12 mouse cellular contexts compared by ENCODE assay signal in the genomic region with DNA sequence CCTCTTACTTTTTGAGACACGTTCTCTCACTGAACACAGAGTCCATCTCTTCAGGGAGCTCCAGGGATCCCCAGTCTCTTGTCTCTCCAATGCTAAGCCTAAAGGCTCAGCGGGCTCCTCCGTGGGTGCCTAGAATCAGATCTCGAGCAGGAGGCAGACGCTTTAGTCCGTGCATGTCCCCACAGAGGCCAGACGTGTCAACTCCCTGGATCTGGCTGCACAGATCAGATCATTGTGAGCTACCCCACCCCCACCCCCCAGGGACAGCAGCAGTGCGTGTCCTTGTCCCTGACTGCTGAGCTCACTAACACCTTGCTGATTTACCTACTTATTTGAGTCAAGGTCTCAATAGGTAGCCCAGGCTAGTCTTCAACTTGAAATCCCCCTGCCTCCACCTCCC. TPM values are rescaled to one million over a fixed set of nuclear protein-coding genes. Genes with fewer than 3 reads are reported as not detected.
A peak's percentile ranks its signal among the peaks of the same experiment; 100 is the strongest.
DNase-seq lines count a peak whose midpoint lies in the region; ATAC-seq and TF ChIP-seq lines count a peak whose summit lies in the region.
"Had no signal": no experiment of that assay in that cellular context is flagged by ENCODE, and none has a peak within 500 bp of the region (broad histone marks: within the 10 kb centered on the region; RNA-seq: fewer than 3 reads in every experiment).

No protein-coding gene starts in this region.

- ATAC-seq in lung, embryonic 15.5 days (ENCODE audit: borderline replicate concordance, extremely low read depth, low FRiP score, low TSS enrichment): no peak
- no peak for ATAC-seq in intestine, embryonic 15.5 days
- peak; percentile 12 for ATAC-seq in megakaryocyte progenitor cell, adult 5-6 weeks (replicated peaks; ENCODE audit: poor library complexity)
- ATAC-seq in forebrain, embryonic 15.5 days (replicated peaks): no peak

- H3K4me3 ChIP-seq in heart, adult 2 months: no peak overlapping the region
- no peak overlapping the region for H3K4me3 ChIP-seq in lung, embryonic 15.5 days
- no peak overlapping the region for H3K4me3 ChIP-seq in lung, adult 2 months (replicated peaks; ENCODE audit: extremely low read depth, low read depth, low read length)
- H3K4me3 ChIP-seq in intestine, embryonic 15.5 days (replicated peaks): no peak overlapping the region
- H3K4me3 ChIP-seq in forebrain, embryonic 15.5 days: no peak overlapping the region

- 34% methylated on average over 8 of the region's 8 CpGs for WGBS in heart, adult 2 months
- WGBS in lung, embryonic 15.5 days: 41% methylated on average over 8 of the region's 8 CpGs
- WGBS in lung, adult 2 months: 49% methylated on average over 8 of the region's 8 CpGs
- WGBS in intestine, embryonic 15.5 days: 39% methylated on average over 8 of the region's 8 CpGs
- 58% methylated on average over 8 of the region's 8 CpGs for WGBS in forebrain, embryonic 15.5 days

- H3K27ac ChIP-seq in heart, adult 2 months: no peak overlapping the region; the same call in 1 of the 2 replicates
- peak overlapping the region; percentile 71 for H3K27ac ChIP-seq in lung, embryonic 15.5 days
- no peak overlapping the region for H3K27ac ChIP-seq in intestine, embryonic 15.5 days
- H3K27ac ChIP-seq in forebrain, embryonic 15.5 days (replicated peaks): no peak overlapping the region

- TF ChIP-seq EP300 in heart, adult 2 months (IDR thresholded peaks at IDR 0.05; ENCODE audit: insufficient read depth, low read depth, low read length): no peak

- intact Hi-C loops in heart, adult 2 months (cut with DNase I): loop anchor here (1.0 to 5.0 kb wide), 2 partner anchors 30 to 581 kb away; no protein-coding TSS in a partner anchor
- intact Hi-C loops in heart, postnatal 36 days (cut with DNase I): loop anchor here (5.0 kb wide), 1 partner anchor 219 kb away; no protein-coding TSS in a partner anchor

- no peaks in the 10 kb centered on the region for H3K79me2 ChIP-seq in heart, adult 2 months (replicated peaks; ENCODE audit: control insufficient read depth, insufficient read depth, low read length)

- no peak for TF ChIP-seq POLR2A in heart, adult 2 months (IDR thresholded peaks at IDR 0.05; ENCODE audit: insufficient read depth, low read depth, low read length)
- no peak for TF ChIP-seq POLR2A in lung, adult 2 months (IDR thresholded peaks at IDR 0.05; ENCODE audit: borderline replicate concordance, extremely low read depth, low read depth, low read length)

- no peaks in the 10 kb centered on the region for H3K36me3 ChIP-seq in heart, adult 2 months (ENCODE audit: control insufficient read depth, insufficient read depth, low read length)
- no peaks in the 10 kb centered on the region for H3K36me3 ChIP-seq in lung, embryonic 15.5 days
- H3K36me3 ChIP-seq in intestine, embryonic 15.5 days: no peaks in the 10 kb centered on the region
- H3K36me3 ChIP-seq in forebrain, embryonic 15.5 days: no peaks in the 10 kb centered on the region

- DNase-seq in heart, adult 2 months: no peak
- DNase-seq in heart, postnatal 36 days: no peak
- no peak for DNase-seq in lung, adult 2 months
- no peak for DNase-seq in frontal cortex, postnatal 25 days (ENCODE audit: low spot score in 2 of 2)
- DNase-seq: gastrocnemius, postnatal 36 days; kidney, postnatal 14 days; thymus, adult 18-20 months had no signal

- H3K9ac ChIP-seq in heart, adult 2 months (ENCODE audit: low read depth, low read length): peak overlapping the region; percentile 20; the same call in 1 of the 2 replicates
- H3K9ac ChIP-seq in lung, embryonic 15.5 days: no peak overlapping the region
- no peak overlapping the region for H3K9ac ChIP-seq in intestine, embryonic 15.5 days
- H3K9ac ChIP-seq in forebrain, embryonic 15.5 days (replicated peaks): no peak overlapping the region

- no peaks in the 10 kb centered on the region for H3K27me3 ChIP-seq in heart, adult 2 months (ENCODE audit: control insufficient read depth, insufficient read depth, low read length)
- no peaks in the 10 kb centered on the region for H3K27me3 ChIP-seq in lung, embryonic 15.5 days
- no peaks in the 10 kb centered on the region for H3K27me3 ChIP-seq in intestine, embryonic 15.5 days (replicated peaks)
- no peaks in the 10 kb centered on the region for H3K27me3 ChIP-seq in forebrain, embryonic 15.5 days

- no peak for TF ChIP-seq CTCF in heart, adult 2 months (IDR thresholded peaks at IDR 0.05)
- no peak for TF ChIP-seq CTCF in lung, adult 2 months (IDR thresholded peaks at IDR 0.05; ENCODE audit: insufficient read depth, low read length)

- peaks cover 5% of the 10 kb centered on the region for H3K4me1 ChIP-seq in heart, adult 2 months (ENCODE audit: control insufficient read depth, insufficient read depth, low read length)
- H3K4me1 ChIP-seq in lung, embryonic 15.5 days: peaks cover 18% of the 10 kb centered on the region
- H3K4me1 ChIP-seq in lung, adult 2 months (ENCODE audit: control insufficient read depth, insufficient read depth, low read length): peaks cover 3% of the 10 kb centered on the region; the same call in 1 of the 2 replicates
- peaks cover 18% of the 10 kb centered on the region for H3K4me1 ChIP-seq in intestine, embryonic 15.5 days (replicated peaks)
- H3K4me1 ChIP-seq in forebrain, embryonic 15.5 days: peaks cover 7% of the 10 kb centered on the region; the same call in 1 of the 2 replicates

- H3K4me2 ChIP-seq in lung, embryonic 15.5 days: peak overlapping the region; percentile 43; the same call in 1 of the 2 replicates
- H3K4me2 ChIP-seq in intestine, embryonic 15.5 days (replicated peaks): peak overlapping the region; percentile 54; the same call in 1 of the 2 replicates
- no peak overlapping the region for H3K4me2 ChIP-seq in forebrain, embryonic 15.5 days (replicated peaks)

- no peaks in the 10 kb centered on the region for H3K9me3 ChIP-seq in lung, embryonic 15.5 days
- H3K9me3 ChIP-seq in intestine, embryonic 15.5 days: no peaks in the 10 kb centered on the region
- H3K9me3 ChIP-seq in forebrain, embryonic 15.5 days: no peaks in the 10 kb centered on the region

RNA-seq across cellular contexts. Expression of a gene that starts 16.7 kb away (rescaled TPM):
- 10 to 100 TPM; 13.7 to 14.2 TPM for total RNA-seq in heart, adult 2 months (2021)
- 12.4 and 14.1 TPM in 2 replicates for polyA plus RNA-seq in heart, adult 2 months (2012; rRNA removed)
- 10 to 100 TPM; 14.0 to 14.8 TPM for total RNA-seq in heart, postnatal 36 days (2021)
- 58.0 and 58.8 TPM in 2 replicates for polyA plus RNA-seq in lung, embryonic 15.5 days (2015; fragmentation: Nextera tagmentation; extraction: Ambion mirVana)
- polyA plus RNA-seq in lung, adult 2 months (2012; rRNA removed): 40.6 and 49.6 TPM in 2 replicates
- 37.8 and 43.8 TPM in 2 replicates for polyA plus RNA-seq in intestine, embryonic 15.5 days (2015; fragmentation: Nextera tagmentation; extraction: Ambion mirVana)
- total RNA-seq in megakaryocyte progenitor cell, adult 5-6 weeks (2015): 76.5 and 77.3 TPM in 2 replicates
- total RNA-seq in megakaryocyte progenitor cell, adult 5-6 weeks (2017): 152 and 159 TPM in 2 replicates
- polyA plus RNA-seq in forebrain, embryonic 15.5 days (2015; fragmentation: Nextera tagmentation; extraction: Ambion mirVana): 36.1 and 51.2 TPM in 2 replicates

RNA-seq across cellular contexts. Expression of a gene that starts 17.8 kb away (rescaled TPM):
- total RNA-seq in heart, adult 2 months (2021): 10 to 100 TPM; 61.0 to 74.4 TPM
- 54.7 and 75.6 TPM in 2 replicates for polyA plus RNA-seq in heart, adult 2 months (2012; rRNA removed)
- 10 to 100 TPM; 62.5 to 65.0 TPM for total RNA-seq in heart, postnatal 36 days (2021)
- 14.8 and 16.6 TPM in 2 replicates for polyA plus RNA-seq in lung, embryonic 15.5 days (2015; fragmentation: Nextera tagmentation; extraction: Ambion mirVana)
- 29.2 and 34.6 TPM in 2 replicates for polyA plus RNA-seq in lung, adult 2 months (2012; rRNA removed)
- 15.3 and 16.2 TPM in 2 replicates for polyA plus RNA-seq in intestine, embryonic 15.5 days (2015; fragmentation: Nextera tagmentation; extraction: Ambion mirVana)
- total RNA-seq in megakaryocyte progenitor cell, adult 5-6 weeks (2015): 1.1 and 3.8 TPM in 2 replicates
- total RNA-seq in megakaryocyte progenitor cell, adult 5-6 weeks (2017): 2.6 and 8.5 TPM in 2 replicates
- polyA plus RNA-seq in forebrain, embryonic 15.5 days (2015; fragmentation: Nextera tagmentation; extraction: Ambion mirVana): 24.5 and 26.9 TPM in 2 replicates

RNA-seq across cellular contexts. Expression of a gene that starts 58.8 kb away (rescaled TPM):
- total RNA-seq in heart, adult 2 months (2021): not detected
- polyA plus RNA-seq in heart, adult 2 months (2012; rRNA removed): not detected in 2 replicates
- total RNA-seq in heart, postnatal 36 days (2021): not detected
- polyA plus RNA-seq in lung, embryonic 15.5 days (2015; fragmentation: Nextera tagmentation; extraction: Ambion mirVana): 0.06 TPM in 1 of 2 replicates, not detected in the other
- polyA plus RNA-seq in lung, adult 2 months (2012; rRNA removed): not detected in 2 replicates
- polyA plus RNA-seq in intestine, embryonic 15.5 days (2015; fragmentation: Nextera tagmentation; extraction: Ambion mirVana): 0.11 and 0.15 TPM in 2 replicates
- total RNA-seq in megakaryocyte progenitor cell, adult 5-6 weeks (2015): not detected in 2 replicates
- total RNA-seq in megakaryocyte progenitor cell, adult 5-6 weeks (2017): not detected in 2 replicates
- 0.06 and 0.10 TPM in 2 replicates for polyA plus RNA-seq in forebrain, embryonic 15.5 days (2015; fragmentation: Nextera tagmentation; extraction: Ambion mirVana)
- total RNA-seq: gastrocnemius, postnatal 36 days had no signal
- polyA plus RNA-seq: limb, embryonic 14.5 days had no signal
